Mouse (Mus musculus) ES-Bruce4 (cell line): ENCODE measurements around the gene Tmem41b.

Experiments
- CTCF ChIP-seq: IDR thresholded peaks from one replicate; pipeline ENCODE4 v1.8.1; 2011; ENCODE audit warnings: low read depth, low read length
- EP300 ChIP-seq: IDR thresholded peaks from 2 replicates; pipeline ENCODE4 v1.6.1; 2011; ENCODE audit warnings: low read depth, low read length; ENCODE audit not compliant: insufficient read depth
- POLR2A ChIP-seq: IDR thresholded peaks from one replicate; pipeline ENCODE4 v1.8.1; 2011; ENCODE audit warnings: low read length; ENCODE audit not compliant: insufficient read depth

GRCm38 (mm10) chr7:109969542-109969941, 17.2 kb downstream of the Tmem41b start:
- TF ChIP-seq POLR2A = no peak
- no peak for TF ChIP-seq CTCF
- no peak for TF ChIP-seq EP300
